Mouse (Mus musculus) MEL (cell line): Measurements from ENCODE around the gene Gm17651. TPM values are rescaled to one million over a fixed set of nuclear protein-coding genes. Genes with fewer than 3 reads are reported as not detected.

Source experiments
- DNase-seq: peaks from one replicate; pipeline ENCODE4 v3.0.0; 2011; ENCODE audit warnings: low read depth, low spot score
- H3K27ac ChIP-seq: 2 replicates; pipeline ENCODE4 v1.5.1; 2012; ENCODE audit warnings: low read depth, mild to moderate bottlenecking, control low read depth, low read length, moderate library complexity; ENCODE audit not compliant: control insufficient read depth
- H3K27me3 ChIP-seq, 2 experiments: fragments of 150-350 bp in 1 of 2; sonication (generic) in 1 of 2; 2 replicates each; pipeline ENCODE4 v1.6.1; 2012; ENCODE audit warnings: low read length in 2 of 2, mild to moderate bottlenecking in 2 of 2, improper control_type of control experiment in 1 of 2, moderate library complexity in 1 of 2; ENCODE audit not compliant: insufficient read depth in 2 of 2, control insufficient read depth in 1 of 2
- H3K36me3 ChIP-seq, 2 experiments: 2 replicates each; pipeline ENCODE4 v1.6.1; 2012 to 2014; ENCODE audit warnings: low read length in 2 of 2, improper control_type of control experiment in 1 of 2, inconsistent platforms in 1 of 2, mild to moderate bottlenecking in 1 of 2; ENCODE audit not compliant: insufficient read depth in 2 of 2, control insufficient read depth in 1 of 2
- H3K4me1 ChIP-seq, 2 experiments: fragments of 150-350 bp in 1 of 2; sonication (generic) in 1 of 2; 2 replicates each; pipeline ENCODE4 v1.6.1; 2012; ENCODE audit warnings: low read length in 2 of 2, improper control_type of control experiment in 1 of 2, mild to moderate bottlenecking in 1 of 2; ENCODE audit not compliant: insufficient read depth in 2 of 2, control insufficient read depth in 1 of 2
- H3K4me3 ChIP-seq, 2 experiments: fragments of 150-350 bp in 1 of 2; sonication (generic) in 1 of 2; 2 replicates each; pipeline ENCODE4 v1.5.1; 2012; ENCODE audit warnings: low read depth in 2 of 2, low read length in 2 of 2, mild to moderate bottlenecking in 2 of 2, moderate library complexity in 2 of 2, control low read depth in 1 of 2, improper control_type of control experiment in 1 of 2; ENCODE audit not compliant: control insufficient read depth in 1 of 2, insufficient read depth in 1 of 2
- H3K79me2 ChIP-seq: 2 replicates; pipeline ENCODE4 v1.6.1; 2012; ENCODE audit warnings: mild to moderate bottlenecking, low read length, moderate library complexity; ENCODE audit not compliant: control insufficient read depth, poor library complexity, insufficient read depth
- H3K9ac ChIP-seq: 2 replicates; pipeline ENCODE4 v1.6.1; 2012; ENCODE audit warnings: low read depth, mild to moderate bottlenecking, control low read depth, low read length, moderate library complexity; ENCODE audit not compliant: control insufficient read depth, poor library complexity, severe bottlenecking
- H3K9me3 ChIP-seq: fragments of 150-350 bp; sonication (generic); replicated peaks from 2 replicates; pipeline ENCODE4 v1.6.1; 2012; ENCODE audit warnings: mild to moderate bottlenecking, low read length, improper control_type of control experiment, moderate library complexity; ENCODE audit not compliant: insufficient read depth
- BHLHE40 ChIP-seq: IDR thresholded peaks from 2 replicates; pipeline ENCODE4 v1.6.1; 2012; ENCODE audit warnings: low read depth, mild to moderate bottlenecking, inconsistent platforms, low read length, improper control_type of control experiment, borderline replicate concordance
- CHD1 ChIP-seq: IDR thresholded peaks from 2 replicates; pipeline ENCODE4 v1.6.1; 2012; ENCODE audit warnings: low read depth, mild to moderate bottlenecking, inconsistent platforms, low read length, improper control_type of control experiment
- CHD2 ChIP-seq: IDR thresholded peaks from 2 replicates; pipeline ENCODE4 v1.6.1; 2011; ENCODE audit warnings: low read length, improper control_type of control experiment
- CTCF ChIP-seq, 3 experiments: IDR thresholded peaks in 2 of 3; conservative IDR thresholded peaks in 1 of 3; 2 replicates each; pipeline ENCODE4 v1.5.1; 2011 to 2012; ENCODE audit warnings: low read length in 3 of 3, low read depth in 2 of 3, mild to moderate bottlenecking in 2 of 3, improper control_type of control experiment in 1 of 3, inconsistent platforms in 1 of 3, mixed read lengths in 1 of 3, moderate library complexity in 1 of 3; ENCODE audit not compliant: control insufficient read depth in 1 of 3, insufficient read depth in 1 of 3, poor library complexity in 1 of 3, severe bottlenecking in 1 of 3
- E2F4 ChIP-seq: IDR thresholded peaks from 2 replicates; pipeline ENCODE4 v1.6.1; 2011; ENCODE audit warnings: low read depth, low read length, improper control_type of control experiment, borderline replicate concordance
- ELF1 ChIP-seq: IDR thresholded peaks from 2 replicates; pipeline ENCODE4 v1.6.1; 2014; ENCODE audit warnings: low read depth, mild to moderate bottlenecking, inconsistent platforms, low read length, improper control_type of control experiment, moderate library complexity
- EP300 ChIP-seq, 2 experiments: IDR thresholded peaks; 2 replicates each; pipeline ENCODE4 v1.6.1; 2011; ENCODE audit warnings: improper control_type of control experiment in 2 of 2, low read length in 2 of 2, low read depth in 1 of 2, mild to moderate bottlenecking in 1 of 2
- ETS1 ChIP-seq: IDR thresholded peaks from 2 replicates; pipeline ENCODE4 v1.6.1; 2012; ENCODE audit warnings: low read depth, mild to moderate bottlenecking, inconsistent platforms, low read length, improper control_type of control experiment, moderate library complexity
- GABPA ChIP-seq: IDR thresholded peaks from 2 replicates; pipeline ENCODE4 v1.6.1; 2012; ENCODE audit warnings: low read depth, mild to moderate bottlenecking, inconsistent platforms, low read length, improper control_type of control experiment, moderate library complexity
- GATA1 ChIP-seq: IDR thresholded peaks from 2 replicates; pipeline ENCODE4 v1.6.1; 2011; ENCODE audit warnings: low read depth, low read length, improper control_type of control experiment
- JUND ChIP-seq: IDR thresholded peaks from 2 replicates; pipeline ENCODE4 v1.6.1; 2011; ENCODE audit warnings: low read depth, mild to moderate bottlenecking, improper control_type of control experiment, low read length
- KAT2A ChIP-seq: conservative IDR thresholded peaks from 2 replicates; pipeline ENCODE4 v1.6.1; 2012; ENCODE audit warnings: low read depth, low read length, improper control_type of control experiment, inconsistent platforms
- MAFK ChIP-seq: IDR thresholded peaks from 2 replicates; pipeline ENCODE4 v1.6.1; 2011; ENCODE audit warnings: low read depth, mild to moderate bottlenecking, low read length, improper control_type of control experiment, borderline replicate concordance
- MAX ChIP-seq: IDR thresholded peaks from 2 replicates; pipeline ENCODE4 v1.6.1; 2011; ENCODE audit warnings: low read length, improper control_type of control experiment
- MAZ ChIP-seq: IDR thresholded peaks from 2 replicates; pipeline ENCODE4 v1.6.1; 2012; ENCODE audit warnings: low read depth, mild to moderate bottlenecking, inconsistent platforms, low read length, improper control_type of control experiment
- MEF2A ChIP-seq: IDR thresholded peaks from 2 replicates; pipeline ENCODE4 v1.6.1; 2014; ENCODE audit warnings: low read depth, mild to moderate bottlenecking, inconsistent platforms, low read length, improper control_type of control experiment; ENCODE audit not compliant: poor library complexity, insufficient replicate concordance, severe bottlenecking; ENCODE audit errors: extremely low read depth
- MXI1 ChIP-seq: IDR thresholded peaks from 2 replicates; pipeline ENCODE4 v1.6.1; 2011; ENCODE audit warnings: mild to moderate bottlenecking, low read depth, low read length, improper control_type of control experiment
- MYB ChIP-seq: IDR thresholded peaks from 2 replicates; pipeline ENCODE4 v1.6.1; 2011; ENCODE audit warnings: mild to moderate bottlenecking, low read depth, low read length, improper control_type of control experiment
- MYC ChIP-seq: IDR thresholded peaks from 2 replicates; pipeline ENCODE4 v1.6.1; 2011; ENCODE audit warnings: low read depth, mild to moderate bottlenecking, low read length, improper control_type of control experiment, moderate library complexity
- NRF1 ChIP-seq: IDR thresholded peaks from 2 replicates; pipeline ENCODE4 v1.6.1; 2014; ENCODE audit warnings: low read depth, mild to moderate bottlenecking, inconsistent platforms, low read length, improper control_type of control experiment, moderate library complexity; ENCODE audit not compliant: poor library complexity, insufficient read depth, severe bottlenecking
- POLR2A ChIP-seq, 2 experiments: IDR thresholded peaks; 2 replicates each; pipeline ENCODE4 v1.6.1; 2011 to 2012; ENCODE audit warnings: low read length in 2 of 2, mild to moderate bottlenecking in 2 of 2, control low read depth in 1 of 2, improper control_type of control experiment in 1 of 2, low read depth in 1 of 2, moderate library complexity in 1 of 2; ENCODE audit not compliant: control insufficient read depth in 1 of 2, insufficient read depth in 1 of 2, poor library complexity in 1 of 2
- POLR2AphosphoS2 ChIP-seq: IDR thresholded peaks from 2 replicates; pipeline ENCODE4 v1.6.1; 2011; ENCODE audit warnings: low read length, improper control_type of control experiment
- POLR2AphosphoS5 ChIP-seq: IDR thresholded peaks from 2 replicates; pipeline ENCODE4 v1.6.1; 2012; ENCODE audit warnings: low read depth, borderline replicate concordance, mild to moderate bottlenecking, inconsistent platforms, low read length, moderate library complexity, mixed read lengths
- RCOR1 ChIP-seq: IDR thresholded peaks from 2 replicates; pipeline ENCODE4 v1.6.1; 2012; ENCODE audit warnings: low read depth, mild to moderate bottlenecking, inconsistent platforms, low read length, improper control_type of control experiment
- SIN3A ChIP-seq: IDR thresholded peaks from 2 replicates; pipeline ENCODE4 v1.6.1; 2012; ENCODE audit warnings: low read length, improper control_type of control experiment, inconsistent platforms
- TCF12 ChIP-seq: IDR thresholded peaks from 2 replicates; pipeline ENCODE4 v1.6.1; 2014; ENCODE audit warnings: low read depth, mild to moderate bottlenecking, inconsistent platforms, low read length, improper control_type of control experiment, moderate library complexity
- UBTF ChIP-seq: IDR thresholded peaks from 2 replicates; pipeline ENCODE4 v1.6.1; 2012; ENCODE audit warnings: low read depth, mild to moderate bottlenecking, inconsistent platforms, low read length, improper control_type of control experiment, moderate library complexity, borderline replicate concordance; ENCODE audit not compliant: insufficient read depth
- USF1 ChIP-seq: IDR thresholded peaks from 2 replicates; pipeline ENCODE4 v1.6.1; 2014; ENCODE audit warnings: low read depth, mild to moderate bottlenecking, inconsistent platforms, low read length, improper control_type of control experiment, moderate library complexity
- ZKSCAN1 ChIP-seq: IDR thresholded peaks from 2 replicates; pipeline ENCODE4 v1.6.1; 2012; ENCODE audit warnings: low read depth, mild to moderate bottlenecking, inconsistent platforms, low read length, improper control_type of control experiment, moderate library complexity
- ZMIZ1 ChIP-seq: IDR thresholded peaks from 2 replicates; pipeline ENCODE4 v1.6.1; 2012; ENCODE audit warnings: low read depth, mild to moderate bottlenecking, inconsistent platforms, low read length, improper control_type of control experiment, moderate library complexity
- ZNF384 ChIP-seq: IDR thresholded peaks from 2 replicates; pipeline ENCODE4 v1.6.1; 2012; ENCODE audit warnings: low read depth, mild to moderate bottlenecking, inconsistent platforms, low read length, improper control_type of control experiment
- polyA plus RNA-seq, 2 experiments: library from polyadenylated mRNA; stranded (reverse) in 1 of 2; unstranded in 1 of 2; fragments of >175 nt in 1 of 2; fragments of >200 nt in 1 of 2; gene quantifications; 2 replicates each; pipeline versions ENCODE4 v1.2.1 to v1.2.4; 2012; ENCODE audit warnings: low replicate concordance in 2 of 2, low read depth in 1 of 2; ENCODE audit not compliant: insufficient read length in 2 of 2, insufficient read depth in 1 of 2, missing spikeins in 1 of 2
- total RNA-seq: library from RNA; depleted of rRNA; stranded (reverse); fragments of 300-350 nt; gene quantifications from 2 replicates; pipeline ENCODE4 v1.2.3, GENCODE M21; 2012

Gene Gm17651
- total and polyA plus RNA-seq, 3 experiments: not detected

DNA sequence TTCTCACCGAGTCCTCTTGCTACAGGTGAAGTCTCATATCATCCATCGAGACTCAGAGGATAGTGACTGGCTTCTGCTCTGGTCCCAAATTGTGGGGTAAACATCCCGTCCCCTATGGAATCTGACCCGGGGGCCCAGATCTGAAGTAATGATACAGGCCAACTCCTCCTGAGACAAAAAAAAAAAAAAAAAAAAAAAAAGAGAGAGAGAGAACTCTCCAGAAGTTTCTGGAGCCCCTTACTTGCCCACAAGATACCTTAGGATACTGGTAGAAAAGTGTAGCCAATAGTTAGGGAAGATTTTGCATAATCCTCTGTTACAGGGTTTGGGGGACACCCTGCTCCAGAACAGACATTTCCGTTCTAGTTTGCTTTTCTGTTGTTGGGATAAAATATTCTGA lies 8.1 kb upstream of the Gm17651 start:
- no peaks in the 10 kb centered on the region for H3K9me3 ChIP-seq
- H3K79me2 ChIP-seq: no peaks in the 10 kb centered on the region; the same call in 1 of the 2 replicates
- H3K4me3 ChIP-seq: peak overlapping the region; percentile 67 to 80
- peaks cover 0 to 5% of the 10 kb centered on the region in 2 experiments; a peak in 2 of 4 replicates for H3K36me3 ChIP-seq
- no peak for TF ChIP-seq BHLHE40
- peak; percentile 92 for TF ChIP-seq ZNF384
- peaks cover 2 to 12% of the 10 kb centered on the region in 2 experiments; a peak in 3 of 4 replicates for H3K4me1 ChIP-seq
- DNase-seq: no peak
- peak overlapping the region; percentile 64 for H3K27ac ChIP-seq
- no peaks in the 10 kb centered on the region for H3K27me3 ChIP-seq
- peak overlapping the region; percentile 72 for H3K9ac ChIP-seq

DNA sequence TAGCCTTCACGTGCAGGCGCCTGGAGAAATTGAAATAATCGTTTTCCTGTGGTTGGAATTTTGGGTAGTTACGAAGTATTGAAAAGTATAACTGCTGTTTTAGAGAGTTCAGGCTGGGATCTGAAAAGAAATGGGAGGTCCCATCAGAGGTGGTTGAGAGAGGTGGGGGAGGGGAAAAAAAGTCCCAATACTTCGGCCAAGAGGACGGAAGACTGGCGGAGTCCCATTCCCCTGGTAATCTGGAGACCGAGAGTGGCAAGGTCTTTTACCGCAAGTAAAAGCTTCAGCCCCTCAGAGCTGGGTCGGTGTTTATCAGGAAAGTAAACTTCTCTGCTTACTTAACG lies 7.6 kb upstream of the Gm17651 start:
- Histone ChIP-seq H3K27ac (peak overlapping the region; percentile 64), H3K9ac (peak overlapping the region; percentile 72), H3K4me3 (peak overlapping the region; percentile 67 to 80), H3K4me1 (peaks cover 2 to 12% of the 10 kb centered on the region in 2 experiments; a peak in 3 of 4 replicates), H3K79me2 (no peaks in the 10 kb centered on the region; the same call in 1 of the 2 replicates), H3K9me3 (no peaks in the 10 kb centered on the region), H3K27me3 (no peaks in the 10 kb centered on the region), H3K36me3 (peaks cover 0 to 5% of the 10 kb centered on the region in 2 experiments; a peak in 2 of 4 replicates)
- DNase-seq: peak; percentile 86
- no peak for TF ChIP-seq POLR2AphosphoS5
- TF ChIP-seq GABPA: no peak
- TF ChIP-seq ZKSCAN1: 0 out of 2 replicates have a peak, but pooled peaks have one; percentile 2
- TF ChIP-seq ELF1: no peak
- 0 out of 2 replicates have a peak, but pooled peaks have one; percentile 10 for TF ChIP-seq ZMIZ1
- no peak for TF ChIP-seq MAFK
- TF ChIP-seq E2F4: no peak
- no peak for TF ChIP-seq KAT2A
- no peak; the same call in 1 of the 2 replicates for TF ChIP-seq MYB
- TF ChIP-seq UBTF: no peak
- TF ChIP-seq RCOR1: no peak
- no peak for TF ChIP-seq NRF1
- TF ChIP-seq CHD1: no peak
- no peak for TF ChIP-seq MAZ
- no peak for TF ChIP-seq TCF12
- no peak for TF ChIP-seq ZNF384
- TF ChIP-seq GATA1: no peak
- no peak; the same call in 1 of the 2 replicates for TF ChIP-seq MXI1
- no peak for TF ChIP-seq POLR2A (IDR thresholded peaks at IDR 0.05; ENCODE audit: control insufficient read depth in 1 of 2, insufficient read depth in 1 of 2, low read depth in 1 of 2, low read length in 2 of 2, poor library complexity in 1 of 2)
- TF ChIP-seq MEF2A: no peak
- TF ChIP-seq ETS1: peak; percentile 8; the same call in 1 of the 2 replicates
- no peak for TF ChIP-seq USF1
- TF ChIP-seq BHLHE40: no peak
- 0 out of 2 replicates have a peak, but pooled peaks have one; percentile 27 for TF ChIP-seq MAX
- TF ChIP-seq EP300 (IDR thresholded peaks at IDR 0.05; ENCODE audit: low read depth in 1 of 2, low read length in 2 of 2): 0 out of 4 replicates have a peak, but pooled peaks of 1 of the 2 experiments have one; percentile 3
- TF ChIP-seq MYC: no peak
- peak; percentile 48; the same call in 1 of the 2 replicates for TF ChIP-seq CHD2
- no peak for TF ChIP-seq SIN3A
- no peak for TF ChIP-seq POLR2AphosphoS2
- no peak for TF ChIP-seq JUND
- no peak for TF ChIP-seq CTCF (IDR thresholded peaks at IDR 0.05 in 2 of 3, conservative IDR thresholded peaks at IDR 0.05 in 1 of 3; ENCODE audit: control insufficient read depth in 1 of 3, insufficient read depth in 1 of 3, low read depth in 2 of 3, low read length in 3 of 3, poor library complexity in 1 of 3, severe bottlenecking in 1 of 3)
